Mouse (Mus musculus) embryonic facial prominence, embryonic 15.5 days (tissue): Measurements from ENCODE around the gene AW551984. TPM values are rescaled to one million over a fixed set of nuclear protein-coding genes. Genes with fewer than 3 reads are reported as not detected.
A peak's percentile ranks its signal among the peaks of the same experiment; 100 is the strongest.

Experiments used
- ATAC-seq: fragments of 200-750 bp; cut with Nextera tagmentation; 2 replicates; pipeline ENCODE4 v1.8.0; 2017; ENCODE audit warnings: low read depth, moderate TSS enrichment; ENCODE audit not compliant: insufficient number of reproducible peaks, low FRiP score, low TSS enrichment
- H3K27ac ChIP-seq: fragments of 300-500 bp; sonication (generic); replicated peaks from 2 replicates; pipeline ENCODE4 v1.5.1; 2015; ENCODE audit warnings: mild to moderate bottlenecking, inconsistent platforms
- H3K27me3 ChIP-seq: fragments of 300-500 bp; sonication (generic); 2 replicates; pipeline ENCODE4 v1.6.1; 2015; ENCODE audit warnings: inconsistent platforms
- H3K36me3 ChIP-seq: fragments of 300-500 bp; sonication (generic); 2 replicates; pipeline ENCODE4 v1.6.1; 2015; ENCODE audit warnings: mild to moderate bottlenecking, inconsistent platforms
- H3K4me1 ChIP-seq: fragments of 300-500 bp; sonication (generic); 2 replicates; pipeline ENCODE4 v1.6.1; 2015; ENCODE audit warnings: inconsistent platforms
- H3K4me2 ChIP-seq: fragments of 300-500 bp; sonication (generic); replicated peaks from 2 replicates; pipeline ENCODE4 v1.6.1; 2015; ENCODE audit warnings: mild to moderate bottlenecking, inconsistent platforms
- H3K4me3 ChIP-seq: fragments of 300-500 bp; sonication (generic); replicated peaks from 2 replicates; pipeline ENCODE4 v1.5.1; 2015; ENCODE audit warnings: mild to moderate bottlenecking, inconsistent platforms
- H3K9ac ChIP-seq: fragments of 300-500 bp; sonication (generic); 2 replicates; pipeline ENCODE4 v1.6.1; 2015; ENCODE audit warnings: inconsistent platforms
- H3K9me3 ChIP-seq: fragments of 300-500 bp; sonication (generic); replicated peaks from 2 replicates; pipeline ENCODE4 v1.6.1; 2016; ENCODE audit warnings: inconsistent platforms
- WGBS: fragments of 180-500 bp; shearing (Covaris S2); methylation state at CpG from one replicate; pipeline ENCODE4 v1.1.7; 2015; 5-methylcytosine and 5-hydroxymethylcytosine counted together
- polyA plus RNA-seq: library from polyadenylated mRNA; unstranded; fragments of >200 nt; fragmentation: Nextera tagmentation; extraction: Ambion mirVana; gene quantifications from 2 replicates; pipeline ENCODE4 v1.2.1, GENCODE M21; 2015

AW551984 gene
- polyA plus RNA-seq, 1 experiment from 2014 or later, result 87.5 TPM

GRCm38 (mm10) chr9:39603333-39603845 lies 814 bp downstream of the AW551984 start:
- WGBS, result under 1% methylated on average over 9 of the region's 9 CpGs
- no peaks in the 10 kb centered on the region for H3K9me3 ChIP-seq
- no peaks in the 10 kb centered on the region for H3K27me3 ChIP-seq
- H3K27ac ChIP-seq, result peak overlapping the region; percentile 85; the same call in 1 of the 2 replicates
- peak; percentile 74 for ATAC-seq
- H3K4me2 ChIP-seq, result peak overlapping the region; percentile 68
- peak overlapping the region; percentile 33; the same call in 1 of the 2 replicates for H3K9ac ChIP-seq
- no peaks in the 10 kb centered on the region for H3K36me3 ChIP-seq
- H3K4me1 ChIP-seq, result 0 out of 2 replicates have a peak, but pooled peaks cover 10% of the 10 kb centered on the region
- H3K4me3 ChIP-seq, result peak overlapping the region; percentile 43

- no peaks in the 10 kb centered on the region for H3K27me3 ChIP-seq
- H3K36me3 ChIP-seq, result no peaks in the 10 kb centered on the region
- H3K9ac ChIP-seq, result peak overlapping the region; percentile 33; the same call in 1 of the 2 replicates
- WGBS, result under 1% methylated on average over 19 of the region's 19 CpGs
- H3K9me3 ChIP-seq, result no peaks in the 10 kb centered on the region
- peak overlapping the region; percentile 68 for H3K4me2 ChIP-seq
- H3K4me3 ChIP-seq, result peak overlapping the region; percentile 43
- H3K27ac ChIP-seq, result peak overlapping the region; percentile 85; the same call in 1 of the 2 replicates
- H3K4me1 ChIP-seq, result 0 out of 2 replicates have a peak, but pooled peaks cover 10% of the 10 kb centered on the region
- ATAC-seq, result peak; percentile 63; the same call in 1 of the 2 replicates
Measured at GRCm38 (mm10) chr9:39602536-39603332, 1.5 kb downstream of the AW551984 start.

- H3K27me3 ChIP-seq, result no peaks in the 10 kb centered on the region
- H3K4me2 ChIP-seq, result no peak overlapping the region
- H3K9me3 ChIP-seq, result no peaks in the 10 kb centered on the region
- no peak overlapping the region for H3K9ac ChIP-seq
- no peak for ATAC-seq
- H3K4me3 ChIP-seq, result no peak overlapping the region
- H3K27ac ChIP-seq, result no peak overlapping the region
- H3K36me3 ChIP-seq, result no peaks in the 10 kb centered on the region
- WGBS, result 78% methylated on average over 5 of the region's 5 CpGs
- no peaks in the 10 kb centered on the region for H3K4me1 ChIP-seq
Measured at GRCm38 (mm10) chr9:39577050-39577449, 27.2 kb downstream of the AW551984 start.

- H3K4me3 ChIP-seq, result no peak within 1 kb of the TSS
- H3K36me3 ChIP-seq, result no peaks in the 10 kb centered on the region
- no peak within 1 kb of the TSS for H3K4me2 ChIP-seq
- 58% methylated on average over 3 of the region's 3 CpGs for whole genome bisulfite sequencing
- H3K9me3 ChIP-seq, result no peaks in the 10 kb centered on the region
- H3K27me3 ChIP-seq, result no peaks in the 10 kb centered on the region
- ATAC-seq, result no peak
- no peaks in the 10 kb centered on the region for H3K4me1 ChIP-seq
- no peak within 1 kb of the TSS for H3K27ac ChIP-seq
- H3K9ac ChIP-seq, result no peak within 1 kb of the TSS
Measured at GRCm38 (mm10) chr9:39575469-39575868, 28.7 kb downstream of the AW551984 start, which contains the start of gene Olfr959. TSS of gene Olfr959 (minus strand) at chr9:39575569.

GRCm38 (mm10) chr9:39558349-39558647 lies 45.9 kb downstream of the AW551984 start:
- ATAC-seq, result no peak
- Histone ChIP-seq H3K4me3 (no peak overlapping the region), H3K9me3 (no peaks in the 10 kb centered on the region), H3K36me3 (no peaks in the 10 kb centered on the region), H3K27ac (no peak overlapping the region), H3K4me2 (no peak overlapping the region), H3K4me1 (no peaks in the 10 kb centered on the region), H3K9ac (no peak overlapping the region), H3K27me3 (no peaks in the 10 kb centered on the region)

- H3K9me3 ChIP-seq, result no peaks in the 10 kb centered on the region
- no peak overlapping the region for H3K9ac ChIP-seq
- no peak overlapping the region for H3K4me2 ChIP-seq
- no peak overlapping the region for H3K4me3 ChIP-seq
- H3K4me1 ChIP-seq, result no peaks in the 10 kb centered on the region
- no peaks in the 10 kb centered on the region for H3K36me3 ChIP-seq
- 44% methylated on average over 3 of the region's 3 CpGs for WGBS
- ATAC-seq, result no peak
- H3K27me3 ChIP-seq, result no peaks in the 10 kb centered on the region
- H3K27ac ChIP-seq, result no peak overlapping the region
Measured at GRCm38 (mm10) chr9:39557529-39558348, 46.5 kb downstream of the AW551984 start.

GRCm38 (mm10) chr9:39553946-39554345 lies 50.3 kb downstream of the AW551984 start, which contains the start of gene Olfr958:
TSS of gene Olfr958 (minus strand) at chr9:39554054.
- WGBS, result 37% methylated on average over 2 of the region's 2 CpGs
- no peaks in the 10 kb centered on the region; the same call in 1 of the 2 replicates for H3K4me1 ChIP-seq
- H3K27ac ChIP-seq, result no peak within 1 kb of the TSS
- no peaks in the 10 kb centered on the region for H3K27me3 ChIP-seq
- no peaks in the 10 kb centered on the region for H3K36me3 ChIP-seq
- no peaks in the 10 kb centered on the region for H3K9me3 ChIP-seq
- no peak within 1 kb of the TSS for H3K4me2 ChIP-seq
- no peak within 1 kb of the TSS for H3K4me3 ChIP-seq
- ATAC-seq, result no peak
- H3K9ac ChIP-seq, result no peak within 1 kb of the TSS

- WGBS, result 28% methylated on average over 5 of the region's 5 CpGs
- no peaks in the 10 kb centered on the region for H3K36me3 ChIP-seq
- H3K27me3 ChIP-seq, result no peaks in the 10 kb centered on the region
- H3K4me3 ChIP-seq, result no peak overlapping the region
- H3K9ac ChIP-seq, result no peak overlapping the region
- no peak for ATAC-seq
- no peak overlapping the region for H3K27ac ChIP-seq
- H3K4me2 ChIP-seq, result no peak overlapping the region
- no peaks in the 10 kb centered on the region for H3K9me3 ChIP-seq
- H3K4me1 ChIP-seq, result no peaks in the 10 kb centered on the region; the same call in 1 of the 2 replicates
Measured at GRCm38 (mm10) chr9:39550806-39551205, 53.4 kb downstream of the AW551984 start.

Other genes with a start within 250 kb of the AW551984 start
- gene Olfr951, start 217.0 kb downstream of the AW551984 start, polyA plus RNA-seq, result 0.11 TPM in 1 of 2 replicates, not detected in the other
- not detected in 2 replicates for gene Olfr952, start 177.3 kb downstream of the AW551984 start, polyA plus RNA-seq
- not detected in 2 replicates for gene Olfr954, start 147.7 kb downstream of the AW551984 start, polyA plus RNA-seq
- not detected in 2 replicates for gene Olfr955, start 132.5 kb downstream of the AW551984 start, polyA plus RNA-seq
- gene Olfr44, start 110.4 kb downstream of the AW551984 start, polyA plus RNA-seq, result not detected in 2 replicates
- 0.40 and 0.59 TPM in 2 replicates for gene Olfr957, start 88.6 kb downstream of the AW551984 start, polyA plus RNA-seq
- 0.04 TPM in 1 of 2 replicates, not detected in the other for gene Olfr958, start 50.3 kb downstream of the AW551984 start, polyA plus RNA-seq
- gene Olfr959, start 28.8 kb downstream of the AW551984 start, polyA plus RNA-seq, result 0.14 and 0.19 TPM in 2 replicates
- gene Olfr148, start 6.3 kb upstream of the AW551984 start, polyA plus RNA-seq, result not detected in 2 replicates
- gene Olfr960, start 17.0 kb upstream of the AW551984 start, polyA plus RNA-seq, result not detected in 2 replicates
- 0.09 and 0.32 TPM in 2 replicates for gene Olfr961, start 40.7 kb upstream of the AW551984 start, polyA plus RNA-seq
- 0.09 TPM in 1 of 2 replicates, not detected in the other for gene Olfr963, start 62.8 kb upstream of the AW551984 start, polyA plus RNA-seq
- gene Olfr149, start 102.7 kb upstream of the AW551984 start, polyA plus RNA-seq, result 0.05 TPM in 1 of 2 replicates, not detected in the other
- gene Olfr965, start 107.0 kb upstream of the AW551984 start, polyA plus RNA-seq, result not detected in 2 replicates
- not detected in 2 replicates for gene Olfr150, start 126.6 kb upstream of the AW551984 start, polyA plus RNA-seq
- gene Olfr967, start 141.8 kb upstream of the AW551984 start, polyA plus RNA-seq, result not detected in 2 replicates
- not detected in 2 replicates for gene Olfr968, start 178.8 kb upstream of the AW551984 start, polyA plus RNA-seq
- gene Olfr969, start 186.5 kb upstream of the AW551984 start, polyA plus RNA-seq, result 0.23 and 0.24 TPM in 2 replicates
- 0.12 TPM in 1 of 2 replicates, not detected in the other for gene Olfr970, start 204.5 kb upstream of the AW551984 start, polyA plus RNA-seq
- gene Olfr971, start 232.5 kb upstream of the AW551984 start, polyA plus RNA-seq, result not detected in 2 replicates